Mouse (Mus musculus): ENCODE measurements at regions not wholly inside any gene's neighbourhood (a gene's known extent, or its start where the extent isn't known, plus 50 kb on each side); places are given as distances from the start of the nearest gene placed in this dataset.

DNA sequence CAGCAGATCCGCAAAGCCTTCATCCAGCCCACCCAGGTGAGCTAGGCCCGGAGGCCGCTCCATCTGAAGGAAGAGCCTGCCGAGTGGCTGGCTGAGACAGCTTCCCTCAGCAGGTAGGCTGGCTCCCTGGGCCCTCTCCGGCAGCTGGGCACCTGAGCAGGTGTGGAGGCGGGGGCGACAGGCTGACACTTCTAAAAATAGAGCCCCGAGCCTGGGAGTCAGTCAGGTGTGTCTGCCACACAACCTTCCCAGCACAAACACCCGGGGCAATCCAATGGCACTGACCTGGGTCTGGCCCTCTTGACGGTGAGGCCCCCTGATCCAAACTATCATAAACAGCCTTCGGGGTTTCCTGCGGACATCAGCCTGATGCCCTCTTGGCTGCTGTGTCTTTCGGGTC, 58.5 kb downstream of the Zfp36l2 start:
- DNase-seq: no peak

- no peak for DNase-seq
Observed at GRCm38 (mm10) chr17:84128262-84128661, 59.5 kb downstream of the Zfp36l2 start.

- no peak for DNase-seq
Observed at GRCm38 (mm10) chr17:84126168-84126567, 61.6 kb downstream of the Zfp36l2 start.

DNA sequence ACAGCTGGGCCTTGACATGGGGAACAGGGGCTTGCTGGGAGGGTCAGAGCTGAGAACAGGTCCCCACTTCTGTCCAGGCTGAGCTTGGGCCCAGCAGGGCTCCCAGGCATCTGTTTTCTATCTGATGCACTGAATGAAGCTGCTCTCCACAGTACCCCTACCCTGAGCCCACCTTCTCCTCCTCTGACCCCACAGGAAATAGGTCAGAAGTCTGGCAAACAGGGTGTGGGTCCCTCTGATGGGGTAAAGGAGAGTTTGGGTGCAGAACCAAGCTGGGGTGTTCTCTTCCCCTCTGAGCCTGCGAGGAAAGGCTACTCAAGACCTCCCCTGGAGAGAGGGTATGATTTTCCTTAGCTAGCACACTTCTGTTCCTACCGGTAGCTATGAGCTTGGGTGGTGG, 64.6 kb downstream of the Zfp36l2 start:
- no peak for DNase-seq

GRCm38 (mm10) chr17:84122486-84123131, 65.1 kb downstream of the Zfp36l2 start:
- DNase-seq: no peak

- no peak for DNase-seq
Observed at GRCm38 (mm10) chr17:84121291-84121690, 66.5 kb downstream of the Zfp36l2 start.

DNA sequence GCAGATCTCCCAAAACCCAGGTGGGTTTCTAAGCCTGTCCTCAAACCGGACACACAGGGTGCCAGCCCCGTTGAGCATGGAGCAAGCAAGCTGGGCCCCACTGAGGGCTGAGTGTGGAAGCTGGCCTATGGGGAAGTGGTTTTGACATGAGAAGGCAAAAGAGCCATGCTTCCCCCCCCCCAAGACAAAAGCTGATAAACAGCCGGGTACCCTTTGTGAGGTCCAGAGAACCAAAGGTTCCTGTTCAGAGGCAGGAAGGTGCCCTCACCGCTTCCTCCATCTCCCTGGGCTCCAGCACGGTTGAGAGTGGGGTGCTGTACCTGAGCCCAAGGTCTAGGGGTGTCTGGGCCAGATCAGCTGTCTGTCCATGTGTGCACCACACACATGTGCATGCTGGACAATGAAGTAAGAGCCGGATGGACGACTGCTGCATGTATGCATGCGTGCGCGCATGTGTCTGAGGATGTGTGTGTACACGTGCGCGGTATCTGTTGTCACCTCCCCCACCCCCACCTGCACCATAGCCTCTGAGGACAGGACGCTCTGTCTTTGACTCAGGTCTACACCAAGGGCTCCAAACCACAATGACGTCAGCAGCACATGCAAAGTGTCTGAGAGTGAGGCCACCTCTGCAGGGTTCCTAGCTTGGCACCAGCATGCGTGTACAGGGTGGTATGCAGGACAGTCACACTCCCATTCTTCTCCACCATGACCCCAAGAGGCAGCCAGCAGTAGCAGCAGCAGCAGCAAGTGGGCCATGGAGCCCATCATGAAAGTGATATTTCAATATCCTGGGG, 68.3 kb downstream of the Zfp36l2 start:
- no peak for DNase-seq

GRCm38 (mm10) chr17:84118781-84119180, 69.0 kb downstream of the Zfp36l2 start:
- DNase-seq: no peak

- no peak for DNase-seq
Observed at GRCm38 (mm10) chr17:84118271-84118670, 69.5 kb downstream of the Zfp36l2 start.

DNA sequence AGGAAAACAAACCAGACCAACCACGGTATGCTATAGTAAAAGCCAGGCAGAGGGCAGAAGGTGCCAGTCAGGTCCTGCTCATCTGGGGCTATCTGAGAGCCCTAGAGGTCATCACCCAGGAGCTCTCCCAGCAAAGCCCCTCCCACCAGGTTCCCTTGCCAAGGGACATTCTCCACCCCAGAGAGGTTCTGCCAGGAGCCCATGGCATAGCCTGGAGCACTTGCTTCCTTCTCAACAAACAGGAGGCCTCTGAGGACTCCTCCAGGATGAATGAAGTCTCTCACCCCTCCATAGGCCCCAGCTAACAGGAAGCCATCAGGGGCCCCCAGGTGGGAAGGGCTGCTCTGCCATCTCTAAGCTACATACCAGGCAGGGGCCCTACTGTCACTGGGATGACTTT, 70.0 kb downstream of the Zfp36l2 start:
- no peak for DNase-seq

DNA sequence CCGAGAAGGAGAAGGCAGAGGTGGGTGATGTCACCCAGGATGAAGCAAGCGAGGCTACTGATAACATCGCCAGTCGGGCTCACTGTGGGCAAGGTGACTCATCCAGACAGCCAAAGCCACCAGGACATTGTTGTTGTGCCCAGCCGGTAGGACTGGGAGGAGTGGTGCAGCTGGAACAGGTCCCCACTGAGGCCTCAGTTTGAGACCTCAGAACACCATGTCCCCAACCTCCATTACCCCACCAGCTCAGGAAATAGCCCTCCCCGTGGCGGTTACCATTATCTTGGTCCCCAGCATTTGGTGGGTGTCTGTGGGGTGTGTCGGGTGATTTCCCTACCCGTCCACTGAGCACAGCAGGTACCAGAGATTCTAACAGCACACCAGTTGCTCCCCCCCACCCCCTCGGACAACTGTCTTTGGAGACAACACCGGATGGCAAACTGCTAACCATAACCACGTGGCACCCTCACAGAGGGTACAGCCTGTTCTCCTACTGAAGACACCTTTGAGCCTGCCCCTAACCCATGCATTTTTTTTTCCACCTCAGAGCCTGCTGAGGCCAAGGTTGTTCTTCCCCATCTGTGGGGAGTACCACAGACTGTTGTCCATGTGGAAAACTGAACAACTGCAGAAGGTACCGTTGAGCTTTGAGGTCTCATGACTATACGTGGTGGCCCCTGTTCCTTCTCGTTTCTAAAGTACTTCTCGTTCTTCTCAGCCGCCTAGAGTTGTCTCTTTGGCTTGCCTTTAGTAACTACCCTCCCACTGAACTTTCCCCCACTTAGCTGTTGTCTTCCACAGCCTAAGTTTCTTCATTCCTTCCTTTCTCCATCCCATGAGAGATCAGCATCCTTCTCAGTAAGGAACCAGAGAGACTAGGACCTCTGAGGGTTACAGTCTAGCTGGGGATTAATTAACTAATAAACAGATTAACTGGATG, 71.1 kb downstream of the Zfp36l2 start:
- DNase-seq: no peak

- no peak for DNase-seq
Observed at GRCm38 (mm10) chr17:84115957-84116339, 71.8 kb downstream of the Zfp36l2 start.

DNA sequence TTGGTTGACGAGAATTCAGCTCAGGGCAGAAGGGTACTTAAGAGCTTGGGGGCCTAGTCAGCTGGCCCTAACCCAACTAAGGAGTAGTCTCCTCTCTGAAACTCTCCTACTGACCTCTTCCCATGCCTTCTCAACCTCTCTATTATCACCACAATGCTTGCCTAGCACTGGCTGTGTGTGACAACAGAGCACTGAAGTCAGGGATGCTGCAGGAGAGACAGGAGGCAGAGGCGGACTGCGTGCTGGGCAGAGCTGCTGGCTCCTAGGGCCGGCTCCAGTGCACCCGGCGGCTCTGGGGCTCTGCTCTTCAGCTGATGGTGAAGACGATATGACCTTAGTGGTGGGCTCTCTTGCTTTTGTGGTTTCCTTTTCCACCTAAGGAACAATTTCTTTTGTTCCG, 72.6 kb downstream of the Zfp36l2 start:
- no peak for DNase-seq

- no peak for DNase-seq
Observed at GRCm38 (mm10) chr17:84114279-84114994, 73.3 kb downstream of the Zfp36l2 start.

GRCm38 (mm10) chr17:84113608-84114278, 74.0 kb downstream of the Zfp36l2 start:
- peak; percentile 53 for DNase-seq

- DNase-seq: no peak
Observed at GRCm38 (mm10) chr17:84112411-84113031, 75.2 kb downstream of the Zfp36l2 start.

DNA sequence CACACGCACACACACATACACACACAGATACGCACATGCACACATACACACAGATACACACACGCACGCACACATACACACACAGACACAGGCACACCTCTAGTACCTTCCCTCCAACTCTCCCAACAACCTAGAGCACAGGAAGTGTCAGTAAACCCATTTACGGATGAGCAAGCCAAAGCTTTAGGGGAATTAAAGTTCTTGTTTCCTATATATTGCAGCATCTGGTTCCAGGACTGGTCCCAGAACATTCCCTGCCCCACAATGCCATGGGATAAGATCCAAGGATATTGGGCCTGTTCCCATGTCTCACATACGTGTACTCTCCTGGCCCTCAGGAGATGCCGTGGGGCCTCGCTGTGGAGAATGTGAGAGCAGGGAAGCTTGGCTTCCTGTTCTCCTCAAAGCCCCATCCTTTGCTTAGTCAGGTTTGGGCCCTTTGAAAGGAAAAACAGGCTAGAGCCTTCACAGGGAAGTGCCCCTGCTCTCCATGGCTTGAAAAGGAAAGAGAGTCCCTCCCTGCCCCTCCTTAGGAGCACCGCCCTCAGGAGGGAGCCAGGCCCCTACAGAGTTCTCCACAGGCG, 75.9 kb downstream of the Zfp36l2 start:
- no peak for DNase-seq

DNA sequence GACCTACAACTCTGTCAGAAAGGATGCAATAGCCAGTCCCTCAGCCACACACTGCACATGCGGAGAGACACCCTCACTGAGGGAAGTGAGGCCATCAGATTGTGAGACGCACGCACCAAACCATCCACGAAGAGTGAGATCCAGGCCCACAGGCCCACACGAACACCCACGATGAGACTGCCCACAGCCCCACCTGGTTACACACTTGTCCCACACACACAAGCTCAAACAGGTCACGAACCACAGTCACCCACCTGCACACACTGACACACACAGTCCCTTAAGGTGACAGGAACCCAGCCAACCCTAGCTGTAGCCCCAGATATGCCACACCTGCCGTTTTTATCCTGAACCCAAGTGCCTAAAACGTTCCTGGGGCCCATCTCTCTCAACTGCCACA, 76.8 kb downstream of the Zfp36l2 start:
- no peak for DNase-seq

DNA sequence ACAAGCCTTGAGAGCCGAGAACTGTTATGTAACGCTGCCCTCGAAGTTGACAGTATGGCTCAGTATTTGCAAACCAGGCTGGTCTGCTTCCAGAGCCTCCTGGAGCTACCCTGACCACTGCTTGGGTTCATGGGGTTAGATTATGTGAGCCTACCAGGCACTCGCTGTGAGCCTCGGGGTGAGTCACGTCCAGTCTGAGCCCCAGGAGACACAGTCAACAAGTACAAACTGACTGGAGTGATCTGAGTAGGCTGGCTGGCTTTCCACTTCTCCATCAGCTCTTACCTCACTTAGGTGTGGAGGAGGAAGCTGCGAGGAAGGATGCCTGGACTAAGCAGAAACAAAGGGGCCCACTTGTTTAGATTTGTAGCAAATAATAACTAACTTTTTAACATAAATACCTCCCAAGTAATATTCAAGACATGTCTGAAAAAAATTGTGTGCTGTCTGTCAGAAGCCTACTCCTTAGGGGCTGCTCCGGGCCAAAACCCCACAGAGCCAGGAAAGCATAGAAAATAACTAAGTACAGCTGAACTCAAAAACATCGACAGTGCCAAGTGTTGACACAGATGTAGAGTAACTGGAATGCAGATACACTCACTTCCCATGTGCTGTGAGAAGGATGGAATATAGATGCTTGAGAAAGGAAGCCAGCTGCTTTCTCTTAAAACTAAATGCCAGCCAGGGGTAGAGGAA, 77.6 kb downstream of the Zfp36l2 start:
- DNase-seq: no peak

DNA sequence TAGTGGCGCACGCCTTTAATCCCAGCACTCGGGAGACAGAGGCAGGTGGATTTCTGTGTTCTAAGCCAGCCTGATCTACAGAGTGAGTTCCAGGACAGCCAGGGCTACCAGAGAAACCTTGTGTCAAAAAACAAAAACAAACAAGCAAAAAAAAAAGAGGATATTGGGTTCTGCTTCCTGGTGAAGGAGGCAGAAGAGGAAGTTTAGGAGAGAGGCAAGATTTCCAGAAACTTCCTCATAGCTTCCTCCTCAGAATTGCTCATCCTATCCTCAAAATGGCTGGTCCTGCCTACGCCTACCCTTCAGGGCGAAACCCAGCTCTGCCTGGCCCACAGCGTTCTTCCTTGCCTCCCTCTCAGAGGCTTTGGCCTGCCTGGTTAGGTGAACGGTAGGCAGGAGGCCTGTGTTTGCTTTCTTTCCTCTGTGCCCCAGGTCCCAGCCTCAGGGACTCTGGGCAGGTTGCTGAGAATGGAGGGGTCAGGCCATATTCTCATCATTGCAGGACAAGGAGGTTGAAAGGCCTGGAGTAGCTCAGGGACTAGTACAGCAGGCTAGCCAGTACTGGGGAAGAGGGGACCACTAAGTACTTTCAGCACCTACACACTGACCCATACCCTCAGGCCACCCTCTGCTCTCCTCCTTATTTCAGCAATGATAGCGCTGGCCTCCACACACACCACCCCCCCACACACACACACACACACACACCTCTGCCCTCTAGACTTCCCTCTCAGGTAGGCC, 79.6 kb downstream of the Zfp36l2 start:
- DNase-seq: no peak
